Mouse (Mus musculus): ENCODE data around the gene Slc22a21.

- TF ChIP-seq CTCF (IDR thresholded peaks at IDR 0.05; ENCODE audit: low read depth), result no peak
- no peak for TF ChIP-seq EP300 (optimal IDR thresholded peaks at IDR 0.05)
Measured at GRCm38 (mm10) chr11:53900991-53901390, 79.1 kb downstream of the Slc22a21 start.

All from stomach, postnatal 0 days (tissue).